In the genomic region with DNA sequence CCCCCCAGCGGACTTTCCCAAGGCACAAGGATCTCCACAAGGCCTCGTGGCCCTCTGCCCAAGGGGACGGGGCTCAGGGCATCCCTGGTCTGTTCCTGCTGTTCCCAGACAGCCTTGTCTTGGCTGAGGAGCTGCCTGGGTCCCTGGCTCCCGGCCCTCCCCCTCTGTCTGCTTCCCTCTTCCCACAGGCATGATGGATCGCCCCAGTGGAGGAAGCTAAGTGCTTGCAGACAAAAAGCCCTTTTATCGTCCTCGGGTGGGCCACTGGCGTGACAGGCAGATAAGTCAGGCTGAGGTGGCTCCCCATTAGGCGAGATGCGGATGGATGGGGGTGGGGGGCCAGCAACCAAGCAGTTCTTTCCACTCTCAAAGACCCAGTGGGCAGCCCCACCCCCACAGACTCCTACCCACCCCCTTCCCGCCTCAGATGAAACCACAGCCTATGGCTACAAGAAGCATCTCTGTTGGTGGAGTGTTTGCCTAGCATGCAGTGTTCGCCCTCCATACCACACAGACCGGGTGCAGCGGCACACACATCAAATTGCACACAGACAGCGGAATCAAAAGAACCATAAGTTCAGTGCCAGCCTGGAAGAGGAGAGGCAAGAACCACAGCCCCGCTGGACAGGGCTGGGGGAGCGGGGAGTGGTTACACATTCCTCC, we compare ENCODE assay signal across 8 mouse cellular contexts. TPM values are rescaled to one million over a fixed set of nuclear protein-coding genes. Genes with fewer than 3 reads are reported as not detected.
DNase-seq lines count a peak whose midpoint lies in the region; ATAC-seq and TF ChIP-seq lines count a peak whose summit lies in the region.

No protein-coding gene starts in this region.

- H3K4me1 ChIP-seq in heart, embryonic 11.5 days (ENCODE audit: control insufficient read depth, insufficient read depth, low read length), result peaks cover 82% of the 10 kb centered on the region
- H3K4me1 ChIP-seq in forebrain, postnatal 0 days (ENCODE audit: insufficient read depth), result peaks cover 45% of the 10 kb centered on the region
- H3K4me1 ChIP-seq in limb, embryonic 12.5 days (replicated peaks), result peaks cover 99% of the 10 kb centered on the region
- peaks cover 100% of the 10 kb centered on the region for H3K4me1 ChIP-seq in neural tube, embryonic 13.5 days (replicated peaks)

- POLR2A ChIA-PET in Patski (lab: Charles Lee), result interaction anchor here (0.5 kb wide), 1 partner anchor 209 kb away, joined by 3 read pairs; no protein-coding TSS in a partner anchor

- in situ Hi-C loops in Patski (cut with MboI; ENCODE audit: low pct_unique_long_range_greater_than_20kb), result no loop called here

- no peaks in the 10 kb centered on the region for H3K9me3 ChIP-seq in heart, embryonic 11.5 days (replicated peaks; ENCODE audit: control insufficient read depth, low read length)
- no peaks in the 10 kb centered on the region for H3K9me3 ChIP-seq in forebrain, postnatal 0 days (ENCODE audit: low read length)
- no peaks in the 10 kb centered on the region for H3K9me3 ChIP-seq in limb, embryonic 12.5 days
- H3K9me3 ChIP-seq in neural tube, embryonic 13.5 days, result no peaks in the 10 kb centered on the region

- H3K4me3 ChIP-seq in heart, embryonic 11.5 days (ENCODE audit: low read depth, low read length), result no peak overlapping the region
- no peak overlapping the region for H3K4me3 ChIP-seq in forebrain, postnatal 0 days (ENCODE audit: low read depth, low read length)
- H3K4me3 ChIP-seq in limb, embryonic 12.5 days (replicated peaks), result peak overlapping the region; percentile 6; the same call in 1 of the 2 replicates
- H3K4me3 ChIP-seq in neural tube, embryonic 13.5 days, result peak overlapping the region; percentile 2; the same call in 1 of the 2 replicates

- no peaks in the 10 kb centered on the region for H3K36me3 ChIP-seq in heart, embryonic 11.5 days (ENCODE audit: control insufficient read depth, insufficient read depth, low read length)
- no peaks in the 10 kb centered on the region; the same call in 1 of the 2 replicates for H3K36me3 ChIP-seq in forebrain, postnatal 0 days (ENCODE audit: insufficient read depth)
- 0 out of 2 replicates have a peak, but pooled peaks cover 6% of the 10 kb centered on the region for H3K36me3 ChIP-seq in limb, embryonic 12.5 days
- no peaks in the 10 kb centered on the region for H3K36me3 ChIP-seq in neural tube, embryonic 13.5 days

- CTCF ChIA-PET in Patski (lab: Charles Lee), result no interaction called here

- H3K4me2 ChIP-seq in heart, embryonic 11.5 days, result peak overlapping the region; percentile 45
- H3K4me2 ChIP-seq in forebrain, postnatal 0 days (ENCODE audit: low read depth), result no peak overlapping the region
- peak overlapping the region; percentile 45 for H3K4me2 ChIP-seq in limb, embryonic 12.5 days
- peak overlapping the region; percentile 45 for H3K4me2 ChIP-seq in neural tube, embryonic 13.5 days

- H3K27ac ChIP-seq in heart, embryonic 11.5 days (ENCODE audit: low read depth, low read length), result peak overlapping the region; percentile 60
- H3K27ac ChIP-seq in forebrain, postnatal 0 days (ENCODE audit: low read depth, low read length), result peak overlapping the region; percentile 73
- peak overlapping the region; percentile 91 for H3K27ac ChIP-seq in limb, embryonic 12.5 days
- H3K27ac ChIP-seq in neural tube, embryonic 13.5 days (replicated peaks), result peak overlapping the region; percentile 98

- peak; percentile 57 for ATAC-seq in heart, embryonic 11.5 days (replicated peaks; ENCODE audit: insufficient number of reproducible peaks, low FRiP score, low TSS enrichment)
- ATAC-seq in Patski, result peak; percentile 23
- ATAC-seq in forebrain, postnatal 0 days, result peak; percentile 50
- peak; percentile 32; the same call in 1 of the 2 replicates for ATAC-seq in limb, embryonic 12.5 days (ENCODE audit: insufficient number of reproducible peaks, insufficient read depth, low FRiP score, low TSS enrichment, low read depth)
- ATAC-seq in neural tube, embryonic 13.5 days (ENCODE audit: low read depth), result peak; percentile 86
- ATAC-seq in erythroid progenitor cell, adult 5-6 weeks (replicated peaks; ENCODE audit: low FRiP score, poor library complexity, severe bottlenecking), result no peak

- H3K27me3 ChIP-seq in heart, embryonic 11.5 days (ENCODE audit: control insufficient read depth, insufficient read depth, low read length), result no peaks in the 10 kb centered on the region
- H3K27me3 ChIP-seq in Patski, result no peaks in the 10 kb centered on the region
- no peaks in the 10 kb centered on the region for H3K27me3 ChIP-seq in forebrain, postnatal 0 days (ENCODE audit: insufficient read depth, low read length)
- no peaks in the 10 kb centered on the region for H3K27me3 ChIP-seq in limb, embryonic 12.5 days
- no peaks in the 10 kb centered on the region for H3K27me3 ChIP-seq in neural tube, embryonic 13.5 days

- no peak for TF ChIP-seq CTCF in Patski (IDR thresholded peaks at IDR 0.05)
- TF ChIP-seq CTCF in forebrain, postnatal 0 days (IDR thresholded peaks at IDR 0.05; ENCODE audit: low read depth), result no peak

- 16% methylated on average over 17 of the region's 17 CpGs for WGBS in heart, embryonic 11.5 days (ENCODE audit: insufficient replicate concordance)
- 11% methylated on average over 17 of the region's 17 CpGs for WGBS in forebrain, postnatal 0 days
- WGBS in limb, embryonic 12.5 days, result 18% methylated on average over 17 of the region's 17 CpGs
- 5% methylated on average over 17 of the region's 17 CpGs for WGBS in neural tube, embryonic 13.5 days

- DNase-seq in heart, adult 18-20 months, result no peak
- DNase-seq in Patski (ENCODE audit: low read depth, low spot score), result no peak
- peak; percentile 57 for DNase-seq in forebrain, postnatal 0 days
- DNase-seq in gastrocnemius, adult 18-20 months (ENCODE audit: low spot score), result no peak

- H3K9ac ChIP-seq in heart, embryonic 11.5 days (ENCODE audit: low read depth, low read length), result peak overlapping the region; percentile 4; the same call in 1 of the 2 replicates
- peak overlapping the region; percentile 14; the same call in 1 of the 2 replicates for H3K9ac ChIP-seq in forebrain, postnatal 0 days
- H3K9ac ChIP-seq in limb, embryonic 12.5 days (replicated peaks), result peak overlapping the region; percentile 44
- H3K9ac ChIP-seq in neural tube, embryonic 13.5 days, result peak overlapping the region; percentile 63

RNA-seq across cellular contexts. Expression of a gene that starts 27.0 kb away (rescaled TPM):
- polyA plus RNA-seq in heart, embryonic 11.5 days (2014; fragmentation: Nextera tagmentation; extraction: Ambion mirVana), result 14.3 and 18.8 TPM in 2 replicates
- 10 to 100 TPM; 65.9 to 68.9 TPM for total RNA-seq in heart, adult 18-20 months (2021)
- 98.6 TPM for polyA plus RNA-seq in Patski (2021)
- total RNA-seq in forebrain, postnatal 0 days (2014; rRNA removed), result 12.7 and 13.4 TPM in 2 replicates
- polyA plus RNA-seq in forebrain, postnatal 0 days (2015; fragmentation: Nextera tagmentation; extraction: Ambion mirVana), result 11.6 and 16.8 TPM in 2 replicates
- 27.2 and 29.4 TPM in 2 replicates for polyA plus RNA-seq in limb, embryonic 12.5 days (2016; fragmentation: Nextera tagmentation; extraction: Ambion mirVana)
- polyA plus RNA-seq in neural tube, embryonic 13.5 days (2015; fragmentation: Nextera tagmentation; extraction: Ambion mirVana), result 29.2 and 30.4 TPM in 2 replicates
- 100 to 1,000 TPM; 118 to 134 TPM for total RNA-seq in gastrocnemius, adult 18-20 months (2021)
- total RNA-seq in erythroid progenitor cell, adult 5-6 weeks (2015; ENCODE audit: low replicate concordance), result 10.5 and 37.3 TPM in 2 replicates
- total RNA-seq in erythroid progenitor cell, adult 5-6 weeks (2017; ENCODE audit: low replicate concordance), result 0.91 and 2.6 TPM in 2 replicates

Comparison
In these comparisons a context has a peak if more than half of its experiments do, and no peak if none do; other contexts are left out.
1. H3K4me3 ChIP-seq: peak in limb, embryonic 12.5 days (single experiment) and neural tube, embryonic 13.5 days (single experiment); none in heart, embryonic 11.5 days (single experiment) and forebrain, postnatal 0 days (single experiment).
2. H3K9ac ChIP-seq: peak in every context shown above with its lines; median percentile 63 in neural tube, embryonic 13.5 days; 44 in limb, embryonic 12.5 days; 14 in forebrain, postnatal 0 days; 4 in heart, embryonic 11.5 days.
3. Peak in every context shown above with its lines, with median percentiles within 50 percentile points of each other: H3K27ac ChIP-seq.